Mouse (Mus musculus) liver, embryonic 14.5 days (tissue): ENCODE results near the gene Fbxw9. TPM values are rescaled to one million over a fixed set of nuclear protein-coding genes. Genes with fewer than 3 reads are reported as not detected.

Experiments used
- ATAC-seq: fragments of 200-750 bp; cut with Nextera tagmentation; 2 replicates; pipeline ENCODE4 v1.8.0; 2017; ENCODE audit warnings: moderate number of reproducible peaks, mild to moderate bottlenecking, moderate library complexity; ENCODE audit not compliant: insufficient read depth
- DNase-seq, 3 experiments: peaks; one replicate each; pipeline ENCODE4 v3.0.0-alpha.2; 2012 to 2013; ENCODE audit warnings: low read depth in 3 of 3, low spot score in 3 of 3
- H3K27ac ChIP-seq: fragments of 300-500 bp; sonication (generic); 2 replicates; pipeline ENCODE4 v1.5.1; 2014; ENCODE audit warnings: moderate library complexity, mild to moderate bottlenecking, control low read depth, inconsistent platforms
- H3K27me3 ChIP-seq: fragments of 300-500 bp; sonication (generic); 2 replicates; pipeline ENCODE4 v1.6.1; 2014; ENCODE audit warnings: mild to moderate bottlenecking, low read length, moderate library complexity; ENCODE audit not compliant: control insufficient read depth, insufficient read depth
- H3K36me3 ChIP-seq: fragments of 300-500 bp; sonication (generic); replicated peaks from 2 replicates; pipeline ENCODE4 v1.6.1; 2014; ENCODE audit warnings: low read depth; ENCODE audit not compliant: control insufficient read depth, insufficient read depth
- H3K4me1 ChIP-seq, 2 experiments: fragments of 200-500 bp in 1 of 2; fragments of 300-500 bp in 1 of 2; sonication (generic) in 1 of 2; replicated peaks; 2 replicates each; pipeline ENCODE4 v1.6.1; 2012 to 2014; ENCODE audit warnings: antibody characterized with exemption in 1 of 2, inconsistent platforms in 1 of 2, low read length in 1 of 2; ENCODE audit not compliant: control insufficient read depth in 2 of 2, insufficient read depth in 2 of 2
- H3K4me2 ChIP-seq: fragments of 300-500 bp; sonication (generic); 2 replicates; pipeline ENCODE4 v1.6.1; 2014; ENCODE audit warnings: low read depth, mild to moderate bottlenecking, control low read depth, moderate library complexity
- H3K4me3 ChIP-seq, 2 experiments: fragments of 200-500 bp in 1 of 2; fragments of 300-500 bp in 1 of 2; sonication (generic) in 1 of 2; 2 replicates each; pipeline ENCODE4 v1.5.1; 2012 to 2014; ENCODE audit warnings: low read depth in 2 of 2, low read length in 2 of 2, mild to moderate bottlenecking in 2 of 2, control low read depth in 1 of 2, inconsistent platforms in 1 of 2, moderate library complexity in 1 of 2; ENCODE audit not compliant: insufficient read depth in 1 of 2
- H3K9ac ChIP-seq: fragments of 300-500 bp; sonication (generic); replicated peaks from 2 replicates; pipeline ENCODE4 v1.6.1; 2014; ENCODE audit warnings: mild to moderate bottlenecking, control low read depth, moderate library complexity
- H3K9me3 ChIP-seq: fragments of 300-500 bp; sonication (generic); 2 replicates; pipeline ENCODE4 v1.6.1; 2016; ENCODE audit warnings: low read length, mixed read lengths; ENCODE audit not compliant: control insufficient read depth
- CTCF ChIP-seq: IDR thresholded peaks from 2 replicates; pipeline ENCODE4 v1.5.1; 2016; ENCODE audit warnings: antibody characterized with exemption, low read depth, control low read depth
- EP300 ChIP-seq: IDR thresholded peaks from 2 replicates; pipeline ENCODE4 v1.6.1; 2016; ENCODE audit warnings: antibody characterized with exemption, low read depth
- WGBS: fragments of 180-500 bp; shearing (Covaris S2); extraction: QIAGEN DNeasy Blood & Tissue Kit; methylation state at CpG from one replicate; pipeline ENCODE4 v1.1.7; 2014; ENCODE audit not compliant: insufficient replicate concordance; 5-methylcytosine and 5-hydroxymethylcytosine counted together
- polyA plus RNA-seq, 2 experiments: library from polyadenylated mRNA; depleted of rRNA in 1 of 2; stranded (reverse) in 1 of 2; unstranded in 1 of 2; fragments of >200 nt; fragmentation: Nextera tagmentation in 1 of 2; extraction: Ambion mirVana in 1 of 2; gene quantifications; 2 replicates each; pipeline versions ENCODE4 v1.2.1 to v1.2.3; 2012 to 2014

The Fbxw9 gene
- polyA plus RNA-seq, 2 experiments: 6.0 to 8.9 TPM

DNA sequence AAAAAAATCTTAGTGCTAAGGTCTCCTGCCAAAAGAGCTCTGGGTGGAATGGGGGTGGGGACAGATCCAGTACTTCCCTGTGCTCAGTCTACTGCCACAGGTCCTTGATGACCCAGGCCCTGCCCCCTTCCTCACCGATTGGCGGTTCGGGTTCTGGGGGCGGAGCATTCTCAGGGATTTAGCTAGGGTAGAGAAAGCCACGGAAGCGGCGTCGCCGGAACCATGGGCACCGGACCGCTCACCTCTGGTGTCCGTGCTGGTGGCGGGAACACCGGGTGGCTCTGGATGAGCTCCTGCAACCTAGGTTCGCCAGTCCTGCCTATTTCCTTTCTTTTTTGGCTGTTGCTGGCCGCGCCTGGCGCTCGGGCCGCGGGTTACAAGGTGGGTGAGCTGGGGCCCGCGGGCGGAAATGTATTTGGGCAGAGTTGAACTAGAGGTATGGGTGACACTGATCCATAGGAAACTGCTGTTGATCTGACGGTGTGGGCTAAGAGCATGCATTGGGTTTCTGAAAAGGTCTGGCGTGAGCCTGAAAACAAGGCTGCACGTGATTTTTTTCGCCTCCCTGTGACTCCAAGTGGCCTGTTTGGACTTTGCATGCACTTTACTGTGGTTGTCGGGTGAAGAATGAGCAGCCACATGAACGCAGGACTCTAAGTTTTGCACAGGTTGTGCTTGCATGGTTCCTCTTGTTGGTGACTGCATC is 23.4 kb downstream of the Fbxw9 start, which contains the start of gene Man2b1:
TSS of gene Man2b1 (plus strand) at position 163 of the 706 bp plus-strand sequence.
- peak within 1 kb of the TSS; percentile 39; the same call in 1 of the 2 replicates for H3K27ac ChIP-seq
- WGBS: under 1% methylated on average over 30 of the region's 30 CpGs
- H3K9me3 ChIP-seq: no peaks in the 10 kb centered on the region
- peaks cover 6% of the 10 kb centered on the region for H3K36me3 ChIP-seq
- TF ChIP-seq EP300: no peak
- peak; percentile 42 for TF ChIP-seq CTCF
- ATAC-seq: peak; percentile 82
- no peaks in the 10 kb centered on the region for H3K27me3 ChIP-seq
- H3K4me2 ChIP-seq: peak within 1 kb of the TSS; percentile 89
- peak; percentile 78 to 85 (median 84) for DNase-seq
- H3K4me3 ChIP-seq: peak within 1 kb of the TSS; percentile 73 to 79
- peaks cover 10 to 28% of the 10 kb centered on the region in 2 experiments for H3K4me1 ChIP-seq
- peak within 1 kb of the TSS; percentile 72 for H3K9ac ChIP-seq

DNA sequence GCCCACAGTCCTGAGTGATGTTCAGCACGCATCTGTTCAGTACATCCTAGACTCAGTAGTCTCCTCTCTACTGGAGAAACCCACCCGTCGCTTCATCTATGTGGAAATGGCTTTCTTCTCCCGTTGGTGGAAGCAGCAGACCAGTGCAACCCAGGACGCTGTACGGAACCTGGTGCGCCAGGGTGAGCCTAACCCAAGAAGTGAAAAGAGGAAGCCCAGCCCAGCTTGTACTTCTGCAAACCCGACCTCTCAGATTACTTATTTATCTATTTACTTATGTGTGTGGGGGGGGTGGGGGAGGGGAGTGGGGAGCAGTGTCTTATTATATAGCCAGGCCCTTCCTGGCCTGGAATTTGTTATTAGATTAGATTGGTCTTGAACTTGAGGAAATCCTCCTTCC is 24.8 kb downstream of the Fbxw9 start:
- Histone ChIP-seq H3K9ac (no peak overlapping the region), H3K27me3 (no peaks in the 10 kb centered on the region), H3K4me3 (peak overlapping the region in 1 of 2 experiments; percentile 9; a peak in 1 of 4 replicates), H3K27ac (no peak overlapping the region), H3K36me3 (no peaks in the 10 kb centered on the region; the same call in none of the 2 replicates), H3K4me2 (peak overlapping the region; percentile 89; the same call in 1 of the 2 replicates), H3K9me3 (no peaks in the 10 kb centered on the region), H3K4me1 (peaks cover 10 to 25% of the 10 kb centered on the region in 2 experiments)
- no peak for ATAC-seq
- DNase-seq: no peak
- 42% methylated on average over 8 of the region's 8 CpGs for WGBS
- TF ChIP-seq EP300: no peak
- TF ChIP-seq CTCF: no peak

DNA sequence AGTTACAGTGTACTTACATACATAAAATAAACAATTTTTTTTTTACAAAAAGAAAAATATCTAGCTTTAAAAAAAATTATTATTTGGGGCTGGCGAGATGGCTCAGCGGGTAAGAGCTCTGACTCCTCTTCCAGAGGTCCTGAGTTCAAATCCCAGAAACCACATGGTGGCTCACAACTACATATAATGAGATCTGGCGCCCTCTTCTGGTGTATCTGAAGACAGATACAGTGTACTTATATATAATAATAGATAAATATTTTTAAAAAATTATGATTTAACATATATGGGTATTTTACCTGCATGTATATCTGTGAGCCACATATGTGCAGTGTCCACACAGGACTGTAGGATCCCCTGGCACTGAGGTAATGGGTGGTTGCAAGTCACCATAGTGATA is 26.4 kb downstream of the Fbxw9 start:
- no peak for ATAC-seq

DNA sequence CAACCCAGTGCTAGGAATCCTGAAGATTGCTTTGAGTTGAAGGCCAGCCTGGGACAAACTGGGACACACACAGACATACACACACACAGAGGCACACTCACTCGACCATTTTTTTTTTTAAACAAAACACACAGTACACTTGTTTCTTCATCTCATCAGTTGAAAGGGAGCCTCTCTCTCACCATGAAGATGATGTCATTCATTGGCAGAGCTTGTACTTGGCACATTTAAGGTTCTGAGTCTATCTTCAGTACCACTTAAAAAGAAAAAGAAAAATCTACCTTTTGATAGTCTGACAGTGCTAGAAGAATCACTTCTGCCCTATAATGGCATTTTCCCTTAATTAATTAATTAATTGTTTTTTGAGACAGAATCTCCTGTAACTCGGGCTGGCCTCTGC is 28.9 kb downstream of the Fbxw9 start:
- 56% methylated on average over 2 of the region's 2 CpGs for WGBS
- H3K4me3 ChIP-seq: no peak overlapping the region
- H3K36me3 ChIP-seq: no peaks in the 10 kb centered on the region; the same call in none of the 2 replicates

More for the DNA sequence above, 26.4 kb downstream of the Fbxw9 start:
- H3K9ac ChIP-seq: no peak overlapping the region
- DNase-seq: no peak
- no peak overlapping the region for H3K27ac ChIP-seq
- 66% methylated on average over 3 of the region's 3 CpGs for WGBS
- H3K4me3 ChIP-seq: no peak overlapping the region
- H3K9me3 ChIP-seq: no peaks in the 10 kb centered on the region
- peak; percentile 26; the same call in 1 of the 2 replicates for TF ChIP-seq CTCF
- no peak for TF ChIP-seq EP300
- H3K36me3 ChIP-seq: no peaks in the 10 kb centered on the region; the same call in none of the 2 replicates
- H3K4me2 ChIP-seq: no peak overlapping the region
- no peaks in the 10 kb centered on the region for H3K27me3 ChIP-seq
- peaks cover 10 to 22% of the 10 kb centered on the region in 2 experiments for H3K4me1 ChIP-seq

DNA sequence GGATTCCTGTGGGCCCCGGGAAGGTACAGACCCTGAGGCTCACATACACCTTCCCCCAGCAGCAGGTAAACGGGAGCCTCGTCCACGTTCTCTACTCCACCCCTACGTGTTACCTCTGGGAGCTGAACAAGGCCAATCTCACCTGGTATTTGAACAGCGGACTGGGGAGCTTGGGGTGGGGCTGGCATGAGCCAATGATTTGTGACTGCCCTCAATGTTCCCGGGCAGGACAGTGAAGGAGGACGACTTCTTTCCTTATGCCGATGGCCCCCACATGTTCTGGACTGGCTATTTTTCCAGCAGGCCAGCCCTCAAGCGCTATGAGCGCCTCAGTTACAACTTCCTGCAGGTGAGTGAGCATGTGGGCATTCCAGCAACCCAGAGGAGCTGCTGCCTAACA is 31.0 kb downstream of the Fbxw9 start:
- H3K4me1 ChIP-seq: no peaks in the 10 kb centered on the region
- H3K4me2 ChIP-seq: no peak overlapping the region
- 80% methylated on average over 11 of the region's 11 CpGs for WGBS
- H3K4me3 ChIP-seq: no peak overlapping the region
- no peaks in the 10 kb centered on the region; the same call in none of the 2 replicates for H3K36me3 ChIP-seq
- H3K27me3 ChIP-seq: no peaks in the 10 kb centered on the region
- TF ChIP-seq EP300: no peak
- TF ChIP-seq CTCF: no peak
- DNase-seq (no peak), ATAC-seq (no peak)
- H3K9me3 ChIP-seq: no peaks in the 10 kb centered on the region
- H3K9ac ChIP-seq: no peak overlapping the region
- H3K27ac ChIP-seq: no peak overlapping the region

More for the DNA sequence above, 28.9 kb downstream of the Fbxw9 start:
- TF ChIP-seq CTCF: no peak
- no peak for TF ChIP-seq EP300
- no peak overlapping the region for H3K27ac ChIP-seq
- H3K9ac ChIP-seq: no peak overlapping the region
- DNase-seq: no peak
- no peak for ATAC-seq
- peaks cover 2 to 7% of the 10 kb centered on the region in 2 experiments; a peak in 2 of 4 replicates for H3K4me1 ChIP-seq
- no peaks in the 10 kb centered on the region for H3K9me3 ChIP-seq
- no peaks in the 10 kb centered on the region for H3K27me3 ChIP-seq
- no peak overlapping the region for H3K4me2 ChIP-seq
